Mouse (Mus musculus): ENCODE measurements around the gene Fbxo10. TPM values are rescaled to one million over a fixed set of nuclear protein-coding genes. Genes with fewer than 3 reads are reported as not detected.
"Not testable (repeated sequence)": the region's sequence is repeated elsewhere in the genome, so short reads cannot be mapped to it uniquely, and the experiment has no call there.

Gene Fbxo10
- total RNA-seq, 2 experiments from 2014 or later, result 10.4 to 12.0 TPM

- intact Hi-C loops (cut with DNase I), result loop anchor here (5.0 to 10.0 kb wide), 2 partner anchors 521 to 843 kb away; partner anchors contain the start of gene Shb
- DNase-seq, result peak in 1 of 2 experiments; percentile 61
Observed at GRCm38 (mm10) chr4:45011581-45012104, 72.8 kb downstream of the Fbxo10 start.

GRCm38 (mm10) chr4:45010806-45011415, 73.5 kb downstream of the Fbxo10 start:
- DNase-seq, result no peak
- intact Hi-C loops (cut with DNase I), result loop anchor here (5.0 to 10.0 kb wide), 2 partner anchors 521 to 844 kb away; partner anchors contain the start of gene Shb

GRCm38 (mm10) chr4:45005452-45005851, 79.0 kb downstream of the Fbxo10 start:
- intact Hi-C loops (cut with DNase I), result no loop called here
- DNase-seq, result no peak

GRCm38 (mm10) chr4:45000001-45000400, 84.4 kb downstream of the Fbxo10 start:
- intact Hi-C loops (cut with DNase I), result no loop called here
- DNase-seq, result no peak

- no peak for DNase-seq
- intact Hi-C loops (cut with DNase I), result no loop called here
Observed at GRCm38 (mm10) chr4:44998071-44998470, 86.3 kb downstream of the Fbxo10 start.

- intact Hi-C loops (cut with DNase I), result no loop called here
- no peak for DNase-seq
Observed at GRCm38 (mm10) chr4:44994776-44995175, 89.6 kb downstream of the Fbxo10 start.

GRCm38 (mm10) chr4:44993847-44994246, 90.6 kb downstream of the Fbxo10 start:
- intact Hi-C loops (cut with DNase I), result no loop called here
- no peak for DNase-seq

GRCm38 (mm10) chr4:44993179-44993578, 91.2 kb downstream of the Fbxo10 start:
- intact Hi-C loops (cut with DNase I); DNase-seq: not testable (repeated sequence)

GRCm38 (mm10) chr4:44992330-44992729, 92.1 kb downstream of the Fbxo10 start:
- intact Hi-C loops (cut with DNase I); DNase-seq: not testable (repeated sequence)

- intact Hi-C loops (cut with DNase I), result no loop called here
Observed at GRCm38 (mm10) chr4:44990560-44990959, 93.8 kb downstream of the Fbxo10 start.

More at GRCm38 (mm10) chr4:44990560-44990959, 93.8 kb downstream of the Fbxo10 start:
- DNase-seq, result no peak

Other genes starting within 250 kb of the Fbxo10 start
- 10 to 100 TPM; 36.9 to 41.9 TPM for gene Grhpr, start 103.2 kb downstream of the Fbxo10 start, total RNA-seq (2021)
- 1 to 10 TPM; 6.0 to 6.1 TPM for gene Zbtb5, start 72.2 kb downstream of the Fbxo10 start, total RNA-seq (2021)
- gene Polr1e, start 66.0 kb downstream of the Fbxo10 start, total RNA-seq (2021), result 10 to 100 TPM; 21.9 to 24.8 TPM
- gene Tomm5, start 23.5 kb upstream of the Fbxo10 start, total RNA-seq (2021), result 100 to 1,000 TPM; 211 to 244 TPM
- gene Frmpd1, start 100.3 kb upstream of the Fbxo10 start, total RNA-seq (2021), result under 1 TPM; 0.22 to 0.67 TPM
- gene Trmt10b, start 212.5 kb upstream of the Fbxo10 start, total RNA-seq (2021), result 1 to 10 TPM; 5.1 to 5.2 TPM

All from heart, postnatal 36 days (tissue).